Mouse (Mus musculus) urinary bladder, postnatal 25 days (tissue): Measurements from ENCODE around the gene Hspd1.
"Not testable (repeated sequence)": the region's sequence is repeated elsewhere in the genome, so short reads cannot be mapped to it uniquely, and the experiment has no call there.

ENCODE experiments used
- DNase-seq: peaks from one replicate; pipeline ENCODE4 v3.0.0; 2022; ENCODE audit warnings: low spot score

Hspd1 gene

GRCm38 (mm10) chr1:55087401-55087904 is 590 bp downstream of the Hspd1 start:
- peak; percentile 55 for DNase-seq

GRCm38 (mm10) chr1:55086868-55087400 is 1.1 kb downstream of the Hspd1 start:
- peak; percentile 11 for DNase-seq

GRCm38 (mm10) chr1:55085781-55086366 is 2.2 kb downstream of the Hspd1 start:
- no peak for DNase-seq

GRCm38 (mm10) chr1:55082106-55082505 is 5.9 kb downstream of the Hspd1 start:
- DNase-seq: no peak

GRCm38 (mm10) chr1:55079677-55080076 is 8.4 kb downstream of the Hspd1 start:
- no peak for DNase-seq

GRCm38 (mm10) chr1:55076849-55077516 is 11.1 kb downstream of the Hspd1 start:
- no peak for DNase-seq

- no peak for DNase-seq
These were observed 11.7 kb downstream of the Hspd1 start for GRCm38 (mm10) chr1:55076395-55076743.

- no peak for DNase-seq
These were observed 12.2 kb downstream of the Hspd1 start for GRCm38 (mm10) chr1:55075652-55076394.

GRCm38 (mm10) chr1:55074757-55075156 is 13.3 kb downstream of the Hspd1 start:
- DNase-seq: no peak

GRCm38 (mm10) chr1:55072328-55072727 is 15.7 kb downstream of the Hspd1 start:
- DNase-seq: not testable (repeated sequence)

- no peak for DNase-seq
These were observed 26.3 kb downstream of the Hspd1 start for GRCm38 (mm10) chr1:55061772-55062171.

- DNase-seq: no peak
These were observed 26.9 kb downstream of the Hspd1 start for GRCm38 (mm10) chr1:55061099-55061498.

- not testable (repeated sequence) for DNase-seq
These were observed 29.7 kb downstream of the Hspd1 start for GRCm38 (mm10) chr1:55058383-55058782.

GRCm38 (mm10) chr1:55055322-55056115 is 32.5 kb downstream of the Hspd1 start:
- DNase-seq: no peak

GRCm38 (mm10) chr1:55053596-55053995 is 34.4 kb downstream of the Hspd1 start:
- no peak for DNase-seq

GRCm38 (mm10) chr1:55053005-55053404 is 35.0 kb downstream of the Hspd1 start:
- peak; percentile 82 for DNase-seq

- peak; percentile 97 for DNase-seq
These were observed 35.6 kb downstream of the Hspd1 start, which contains the start of gene Coq10b for GRCm38 (mm10) chr1:55052355-55052953. Gene Coq10b, plus strand, starts transcription at chr1:55052770.

- DNase-seq: no peak
These were observed 36.4 kb downstream of the Hspd1 start for GRCm38 (mm10) chr1:55051671-55052070.

GRCm38 (mm10) chr1:55048841-55049587 is 39.0 kb downstream of the Hspd1 start:
- DNase-seq: no peak

GRCm38 (mm10) chr1:55043164-55043563 is 44.9 kb downstream of the Hspd1 start:
- no peak for DNase-seq

GRCm38 (mm10) chr1:55042246-55042645 is 45.8 kb downstream of the Hspd1 start:
- no peak for DNase-seq
